Mouse (Mus musculus) heart, embryonic 12.5 days (tissue): ENCODE results near the gene L3mbtl4. TPM values are rescaled to one million over a fixed set of nuclear protein-coding genes. Genes with fewer than 3 reads are reported as not detected.

ENCODE experiments used
- ATAC-seq: fragments of 200-750 bp; cut with Nextera tagmentation; 2 replicates; pipeline ENCODE4 v1.8.0; 2017; ENCODE audit warnings: moderate TSS enrichment, moderate library complexity; ENCODE audit not compliant: insufficient number of reproducible peaks, low FRiP score
- H3K27ac ChIP-seq: fragments of 300-500 bp; sonication (generic); 2 replicates; pipeline ENCODE4 v1.5.1; 2016; ENCODE audit warnings: mild to moderate bottlenecking, moderate library complexity; ENCODE audit not compliant: poor library complexity, severe bottlenecking
- H3K27me3 ChIP-seq: fragments of 300-500 bp; sonication (generic); replicated peaks from 2 replicates; pipeline ENCODE4 v1.6.1; 2016; ENCODE audit warnings: mild to moderate bottlenecking, moderate library complexity
- H3K36me3 ChIP-seq: fragments of 300-500 bp; sonication (generic); 2 replicates; pipeline ENCODE4 v1.6.1; 2016; ENCODE audit warnings: mild to moderate bottlenecking, moderate library complexity
- H3K4me1 ChIP-seq: fragments of 300-500 bp; sonication (generic); replicated peaks from 2 replicates; pipeline ENCODE4 v1.6.1; 2016; ENCODE audit warnings: mild to moderate bottlenecking
- H3K4me2 ChIP-seq: fragments of 300-500 bp; sonication (generic); 2 replicates; pipeline ENCODE4 v1.6.1; 2016; ENCODE audit warnings: mild to moderate bottlenecking, moderate library complexity
- H3K4me3 ChIP-seq: fragments of 300-500 bp; sonication (generic); 2 replicates; pipeline ENCODE4 v1.5.1; 2016; ENCODE audit warnings: mild to moderate bottlenecking
- H3K9ac ChIP-seq: fragments of 300-500 bp; sonication (generic); 2 replicates; pipeline ENCODE4 v1.6.1; 2016; ENCODE audit warnings: mild to moderate bottlenecking, moderate library complexity
- H3K9me3 ChIP-seq: fragments of 300-500 bp; sonication (generic); replicated peaks from 2 replicates; pipeline ENCODE4 v1.6.1; 2016; ENCODE audit warnings: mild to moderate bottlenecking, moderate library complexity
- WGBS: fragments of 180-500 bp; shearing (Covaris S2); methylation state at CpG from one replicate; pipeline ENCODE4 v1.1.7; 2016; 5-methylcytosine and 5-hydroxymethylcytosine counted together
- polyA plus RNA-seq: library from polyadenylated mRNA; unstranded; fragments of >200 nt; fragmentation: Nextera tagmentation; extraction: Ambion mirVana; gene quantifications from 2 replicates; pipeline ENCODE4 v1.2.1, GENCODE M21; 2016

Gene L3mbtl4
- polyA plus RNA-seq, 1 experiment from 2014 or later = 0.08 TPM

DNA sequence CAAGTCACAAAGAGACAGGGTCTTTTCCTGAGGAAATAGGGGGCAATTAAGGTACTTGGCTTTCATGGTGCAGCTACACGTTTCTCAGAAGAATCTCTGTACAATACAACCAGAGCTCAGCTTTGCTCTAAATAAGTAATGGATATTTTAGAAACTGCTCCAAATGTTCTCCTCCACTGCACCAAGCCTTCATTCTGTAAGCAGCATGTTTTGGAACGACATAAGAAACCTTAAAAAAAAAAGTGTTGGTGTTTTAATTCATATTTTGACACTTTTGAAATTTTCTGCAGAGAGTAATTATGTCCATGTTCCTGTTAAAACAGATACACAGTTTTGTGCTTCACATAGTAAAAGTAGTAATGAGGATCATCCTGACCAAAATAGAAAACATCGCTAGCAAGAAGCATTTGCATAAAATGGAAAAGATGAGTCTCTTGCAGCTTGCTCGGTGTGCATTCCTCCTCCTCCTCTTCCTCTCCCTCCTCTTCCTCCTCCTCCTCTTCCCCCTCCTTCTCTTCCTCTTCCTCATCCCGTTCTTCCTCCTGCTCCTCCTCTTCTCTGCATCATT, 369.0 kb downstream of the L3mbtl4 start:
- Histone ChIP-seq H3K27me3 (no peaks in the 10 kb centered on the region), H3K4me1 (no peaks in the 10 kb centered on the region), H3K27ac (no peak overlapping the region), H3K9ac (no peak overlapping the region), H3K4me2 (no peak overlapping the region), H3K9me3 (no peaks in the 10 kb centered on the region), H3K4me3 (no peak overlapping the region), H3K36me3 (no peaks in the 10 kb centered on the region)
- no peak for ATAC-seq
- WGBS = 63% methylated on average over 5 of the region's 5 CpGs

DNA sequence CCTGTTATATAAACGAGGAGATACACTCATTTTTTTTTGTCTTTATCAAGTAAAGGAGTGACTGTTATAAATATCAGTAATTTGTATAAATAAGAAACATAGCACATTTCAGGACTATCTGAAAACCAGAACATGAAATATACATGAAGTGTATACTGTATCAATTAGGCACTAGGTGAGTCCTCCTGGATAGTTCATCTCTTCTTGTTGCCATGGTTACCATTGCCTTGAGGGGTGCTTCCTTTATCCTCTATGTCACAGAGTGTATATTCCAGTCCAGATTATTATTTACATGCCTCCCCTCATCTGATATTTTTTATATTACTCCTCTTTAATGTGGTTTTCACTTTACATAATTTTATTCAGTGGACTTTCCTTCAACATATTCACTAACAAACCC, 392.9 kb downstream of the L3mbtl4 start:
- H3K4me2 ChIP-seq = no peak overlapping the region
- H3K9ac ChIP-seq = no peak overlapping the region
- H3K4me3 ChIP-seq = no peak overlapping the region
- no peak for ATAC-seq
- no peak overlapping the region for H3K27ac ChIP-seq
- H3K9me3 ChIP-seq = no peaks in the 10 kb centered on the region
- 57% methylated on average over 1 of the region's 1 CpGs for WGBS
- H3K27me3 ChIP-seq = no peaks in the 10 kb centered on the region
- no peaks in the 10 kb centered on the region for H3K4me1 ChIP-seq
- no peaks in the 10 kb centered on the region for H3K36me3 ChIP-seq

DNA sequence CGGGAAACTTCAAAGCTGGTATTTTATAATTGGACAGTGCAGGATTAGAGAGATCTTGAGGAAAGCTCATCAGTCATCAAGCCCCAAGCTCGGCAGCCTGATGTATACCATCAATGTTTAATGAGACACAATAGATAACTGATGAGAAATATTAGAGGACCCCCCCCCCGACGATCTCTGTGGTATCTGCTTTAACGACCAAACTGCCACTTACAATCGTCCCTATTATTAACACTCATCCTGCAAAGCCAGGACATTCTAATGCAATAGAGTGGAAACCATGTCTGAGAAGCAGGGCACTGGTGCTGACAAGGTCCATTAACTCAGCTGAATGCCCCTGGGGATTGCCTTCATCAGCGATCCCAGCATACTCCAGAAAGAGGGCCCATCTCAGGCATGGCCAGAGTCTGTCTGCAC, 398.5 kb downstream of the L3mbtl4 start:
- no peaks in the 10 kb centered on the region for H3K36me3 ChIP-seq
- H3K9ac ChIP-seq = no peak overlapping the region
- H3K4me2 ChIP-seq = no peak overlapping the region
- 72% methylated on average over 7 of the region's 7 CpGs for WGBS
- H3K4me1 ChIP-seq = no peaks in the 10 kb centered on the region
- H3K27me3 ChIP-seq = no peaks in the 10 kb centered on the region
- H3K27ac ChIP-seq = no peak overlapping the region
- no peak for ATAC-seq
- no peak overlapping the region for H3K4me3 ChIP-seq
- H3K9me3 ChIP-seq = 0 out of 2 replicates have a peak, but pooled peaks cover 3% of the 10 kb centered on the region

DNA sequence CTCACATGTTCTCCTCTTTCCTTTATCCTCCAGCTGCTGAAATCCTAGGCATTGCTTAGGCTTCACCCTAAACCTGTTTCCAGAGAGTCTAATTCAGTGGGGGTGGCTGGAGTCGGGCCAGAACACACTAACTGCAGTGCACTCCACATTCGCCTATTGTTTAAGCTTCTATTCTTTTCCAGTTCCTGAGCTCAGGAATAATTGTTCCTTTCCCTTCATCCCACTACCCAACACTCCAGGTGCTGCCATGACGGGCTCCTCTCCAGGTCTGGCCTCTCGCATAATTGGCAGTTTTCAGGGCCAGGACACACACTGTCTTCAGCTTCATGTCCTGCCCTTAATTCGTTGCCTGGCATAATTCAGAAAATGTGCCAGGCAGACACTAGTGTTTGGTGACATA, 437.1 kb downstream of the L3mbtl4 start:
- ATAC-seq = no peak
- Histone ChIP-seq H3K9ac (no peak overlapping the region), H3K4me3 (no peak overlapping the region), H3K36me3 (no peaks in the 10 kb centered on the region), H3K27me3 (no peaks in the 10 kb centered on the region), H3K27ac (no peak overlapping the region), H3K4me1 (no peaks in the 10 kb centered on the region), H3K9me3 (no peaks in the 10 kb centered on the region), H3K4me2 (no peak overlapping the region)
- WGBS = 71% methylated on average over 5 of the region's 5 CpGs

DNA sequence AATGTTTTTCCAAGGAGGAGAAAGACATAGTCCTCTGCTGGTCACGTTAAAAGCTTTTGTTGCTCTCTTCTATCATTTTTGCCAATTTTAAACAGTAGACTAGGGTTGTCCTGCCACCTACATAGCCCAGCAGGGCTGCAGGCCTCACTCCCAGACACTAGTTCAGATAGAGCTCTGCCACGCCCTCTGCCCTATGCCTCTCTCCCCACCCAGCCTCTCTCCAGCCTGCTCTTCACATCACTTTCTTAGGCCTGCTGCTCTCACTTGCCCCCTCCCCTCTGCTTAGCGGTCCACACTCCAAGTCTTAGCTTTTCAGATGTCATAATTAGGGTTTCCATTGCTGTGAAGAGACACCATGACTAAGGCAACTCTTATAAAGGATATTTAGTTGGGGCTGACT, 437.8 kb downstream of the L3mbtl4 start:
- Histone ChIP-seq H3K9ac (no peak overlapping the region), H3K4me1 (no peaks in the 10 kb centered on the region), H3K4me2 (no peak overlapping the region), H3K27me3 (no peaks in the 10 kb centered on the region), H3K36me3 (no peaks in the 10 kb centered on the region), H3K4me3 (no peak overlapping the region), H3K9me3 (no peaks in the 10 kb centered on the region), H3K27ac (no peak overlapping the region)
- ATAC-seq = no peak
- WGBS = 73% methylated on average over 3 of the region's 3 CpGs

DNA sequence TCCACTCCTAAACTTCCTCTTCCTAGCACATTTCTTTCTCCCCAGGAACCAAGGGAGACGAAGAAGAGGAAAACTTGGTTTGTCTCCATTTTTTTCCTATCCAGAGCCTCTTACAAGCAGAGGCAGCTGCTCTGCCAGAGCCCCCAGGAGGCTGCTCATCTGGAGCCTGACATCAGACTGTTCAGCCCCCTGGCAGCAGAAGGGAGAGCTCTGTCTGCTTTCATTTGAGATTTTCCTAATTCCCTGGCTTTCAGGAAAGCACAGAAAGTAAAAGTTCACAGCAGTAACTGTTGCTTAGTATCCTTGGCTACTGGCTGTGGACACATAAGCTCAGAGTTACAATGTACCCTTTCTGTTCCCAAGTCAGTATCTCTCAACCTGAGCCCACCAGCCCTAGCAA, 474.7 kb downstream of the L3mbtl4 start:
- Histone ChIP-seq H3K4me3 (no peak overlapping the region), H3K9ac (no peak overlapping the region), H3K27ac (no peak overlapping the region), H3K4me2 (no peak overlapping the region), H3K36me3 (no peaks in the 10 kb centered on the region), H3K4me1 (no peaks in the 10 kb centered on the region), H3K27me3 (no peaks in the 10 kb centered on the region), H3K9me3 (peaks cover 6% of the 10 kb centered on the region; the same call in 1 of the 2 replicates)
- ATAC-seq = no peak
- 30% methylated on average over 1 of the region's 1 CpGs for WGBS

DNA sequence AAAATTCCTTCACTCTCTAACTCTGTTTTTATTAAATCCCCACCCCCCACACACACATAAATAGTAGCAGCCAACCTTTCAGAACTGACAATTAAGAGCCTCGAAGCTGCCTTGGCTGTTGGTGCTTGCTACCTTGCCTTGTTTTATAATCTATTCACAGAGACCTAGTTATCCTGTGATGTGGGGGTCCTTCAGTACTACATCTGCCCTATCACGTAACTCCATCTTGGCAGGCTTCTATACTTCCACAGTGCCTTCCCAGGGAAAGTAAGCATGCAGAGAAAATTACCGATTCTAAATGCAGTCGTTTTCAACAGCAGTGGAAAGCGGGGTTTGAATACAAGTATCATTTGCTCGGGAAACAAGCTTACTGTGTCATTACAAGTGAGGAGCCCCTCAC, 476.9 kb downstream of the L3mbtl4 start:
- Histone ChIP-seq H3K9me3 (0 out of 2 replicates have a peak, but pooled peaks cover under 1% of the 10 kb centered on the region), H3K9ac (no peak overlapping the region), H3K27ac (no peak overlapping the region), H3K4me2 (no peak overlapping the region), H3K4me1 (no peaks in the 10 kb centered on the region), H3K36me3 (no peaks in the 10 kb centered on the region), H3K4me3 (no peak overlapping the region), H3K27me3 (no peaks in the 10 kb centered on the region)
- WGBS = 73% methylated on average over 6 of the region's 6 CpGs
- ATAC-seq = no peak

DNA sequence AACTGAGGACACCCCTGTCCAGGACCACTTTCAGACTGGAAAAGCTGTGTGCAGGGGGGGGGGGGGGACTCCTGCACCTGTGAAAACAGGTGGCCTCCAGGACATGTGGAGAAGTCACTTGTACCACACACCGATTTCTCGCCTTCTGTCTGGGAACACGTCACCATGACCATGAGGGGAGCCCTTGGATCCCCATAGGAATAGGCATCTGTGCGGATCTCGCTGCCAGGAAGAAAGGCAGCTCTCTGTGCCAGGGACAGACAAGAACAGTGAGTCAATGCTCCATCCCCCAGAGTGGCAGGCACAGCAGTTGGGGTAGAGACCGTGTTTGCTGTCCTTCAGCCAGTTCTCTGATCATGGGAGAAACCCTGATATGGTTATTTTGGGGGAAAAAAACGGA, 479.5 kb downstream of the L3mbtl4 start:
- no peak for ATAC-seq
- 72% methylated on average over 7 of the region's 7 CpGs for WGBS
- H3K9me3 ChIP-seq = no peaks in the 10 kb centered on the region
- H3K36me3 ChIP-seq = no peaks in the 10 kb centered on the region
- no peaks in the 10 kb centered on the region for H3K4me1 ChIP-seq
- no peaks in the 10 kb centered on the region for H3K27me3 ChIP-seq
- H3K4me3 ChIP-seq = no peak overlapping the region
- H3K9ac ChIP-seq = no peak overlapping the region
- no peak overlapping the region for H3K4me2 ChIP-seq
- no peak overlapping the region for H3K27ac ChIP-seq

DNA sequence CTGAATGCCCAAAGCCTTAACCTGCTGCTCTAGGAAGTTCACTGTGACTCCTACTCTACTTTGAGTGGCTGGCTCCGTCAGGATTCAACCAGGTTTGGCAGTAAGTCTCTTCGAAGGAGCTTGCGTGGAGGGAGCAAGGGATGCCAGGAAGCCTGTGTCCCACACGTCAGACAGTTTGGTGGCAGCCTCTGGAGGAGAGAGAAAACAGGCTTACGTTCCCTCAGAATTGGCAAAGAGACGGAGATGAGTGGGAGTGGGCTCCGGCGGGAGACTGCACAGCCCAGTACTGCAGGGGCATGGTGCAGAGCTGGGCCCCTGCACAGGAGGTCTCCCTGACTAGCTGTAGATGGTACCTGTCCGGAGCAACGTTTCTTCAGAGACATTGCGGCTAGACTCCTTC, 481.2 kb downstream of the L3mbtl4 start:
- H3K27me3 ChIP-seq = no peaks in the 10 kb centered on the region
- no peaks in the 10 kb centered on the region for H3K36me3 ChIP-seq
- H3K27ac ChIP-seq = no peak overlapping the region
- ATAC-seq = no peak
- H3K4me3 ChIP-seq = no peak overlapping the region
- WGBS = 79% methylated on average over 11 of the region's 11 CpGs
- H3K9ac ChIP-seq = no peak overlapping the region
- H3K4me1 ChIP-seq = no peaks in the 10 kb centered on the region
- no peaks in the 10 kb centered on the region for H3K9me3 ChIP-seq
- H3K4me2 ChIP-seq = no peak overlapping the region

DNA sequence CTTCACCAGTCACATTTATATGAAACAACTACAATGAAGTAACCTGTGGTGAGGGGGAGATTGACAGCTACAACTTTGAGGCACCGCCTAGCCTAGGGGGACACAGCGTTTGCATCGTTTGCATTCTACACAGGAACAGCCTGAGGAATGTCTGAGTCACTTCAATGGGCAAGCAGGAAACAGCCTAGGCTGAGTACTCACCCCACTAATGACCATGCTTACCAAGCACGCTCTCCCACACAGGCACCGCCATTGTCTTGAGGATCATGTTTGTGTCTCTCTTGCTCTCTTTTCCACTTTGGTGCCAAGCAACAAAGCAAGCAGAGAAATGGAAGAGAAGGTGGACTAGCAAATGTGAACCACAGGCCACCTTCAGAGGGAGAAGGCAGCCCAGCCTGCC, 484.8 kb downstream of the L3mbtl4 start:
- Histone ChIP-seq H3K36me3 (no peaks in the 10 kb centered on the region), H3K27me3 (no peaks in the 10 kb centered on the region), H3K9me3 (no peaks in the 10 kb centered on the region), H3K9ac (no peak overlapping the region), H3K4me1 (no peaks in the 10 kb centered on the region), H3K27ac (no peak overlapping the region), H3K4me2 (no peak overlapping the region), H3K4me3 (no peak overlapping the region)
- 52% methylated on average over 5 of the region's 5 CpGs for WGBS
- no peak for ATAC-seq

DNA sequence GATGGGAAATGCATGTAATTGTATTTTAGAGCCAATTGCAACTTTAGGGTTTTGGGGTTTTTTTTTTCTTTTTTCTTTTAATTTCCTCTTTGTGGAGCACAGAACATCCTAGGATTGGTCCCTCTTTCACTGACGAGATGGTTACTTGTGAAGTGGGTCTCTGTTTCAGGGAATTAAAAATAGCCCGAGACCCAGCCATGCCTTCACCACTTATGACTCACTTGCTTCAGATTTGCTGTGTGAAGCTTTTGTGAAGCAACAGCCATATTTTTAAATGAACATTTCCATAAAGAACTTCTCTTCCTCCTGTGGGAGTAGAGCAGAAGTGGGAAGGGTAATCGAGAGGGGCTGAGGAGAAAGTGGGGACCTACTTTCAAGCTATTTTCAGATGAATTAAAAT, 485.3 kb downstream of the L3mbtl4 start:
- no peak overlapping the region for H3K27ac ChIP-seq
- WGBS = 52% methylated on average over 3 of the region's 3 CpGs
- no peak for ATAC-seq
- no peaks in the 10 kb centered on the region for H3K9me3 ChIP-seq
- H3K4me1 ChIP-seq = no peaks in the 10 kb centered on the region
- no peak overlapping the region for H3K9ac ChIP-seq
- H3K4me3 ChIP-seq = no peak overlapping the region
- H3K4me2 ChIP-seq = no peak overlapping the region
- H3K27me3 ChIP-seq = no peaks in the 10 kb centered on the region
- H3K36me3 ChIP-seq = no peaks in the 10 kb centered on the region

DNA sequence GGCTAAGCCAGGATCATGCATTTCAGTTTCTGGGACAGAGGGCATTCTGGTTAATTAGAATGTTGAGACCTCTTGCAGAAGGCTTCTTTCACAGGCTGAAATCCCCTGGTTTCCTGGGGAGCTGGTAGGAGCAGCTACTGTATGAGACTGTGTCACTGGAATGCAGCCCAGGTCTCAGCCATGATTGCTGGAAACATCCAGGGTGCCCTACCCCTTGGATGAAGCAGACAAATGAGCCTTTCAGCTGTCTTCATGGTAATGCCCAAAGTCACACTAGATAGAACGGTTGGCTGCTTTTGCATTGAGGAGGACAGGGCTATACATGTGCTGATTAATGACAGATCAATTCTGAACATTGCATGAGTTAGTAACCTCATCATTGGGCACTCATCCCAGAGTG, 486.4 kb downstream of the L3mbtl4 start:
- Histone ChIP-seq H3K9ac (no peak overlapping the region), H3K27ac (no peak overlapping the region), H3K4me2 (no peak overlapping the region), H3K36me3 (no peaks in the 10 kb centered on the region), H3K9me3 (no peaks in the 10 kb centered on the region), H3K27me3 (no peaks in the 10 kb centered on the region), H3K4me1 (no peaks in the 10 kb centered on the region), H3K4me3 (no peak overlapping the region)
- ATAC-seq = no peak
- 88% methylated on average over 1 of the region's 1 CpGs for WGBS
